Mouse (Mus musculus): ENCODE measurements around the gene Arpc1b.
A peak's percentile ranks its signal among the peaks of the same experiment; 100 is the strongest.
"Not testable (repeated sequence)": the region's sequence is repeated elsewhere in the genome, so short reads cannot be mapped to it uniquely, and the experiment has no call there.

Arpc1b gene

GRCm38 (mm10) chr5:145113416-145113815, 599 bp upstream of the Arpc1b start:
- no peak for DNase-seq (ENCODE audit: extremely low read depth, low read depth, low spot score)

- no peak for DNase-seq (ENCODE audit: extremely low read depth, low read depth, low spot score)
Measured at GRCm38 (mm10) chr5:145114606-145115473, 825 bp downstream of the Arpc1b start.

DNA sequence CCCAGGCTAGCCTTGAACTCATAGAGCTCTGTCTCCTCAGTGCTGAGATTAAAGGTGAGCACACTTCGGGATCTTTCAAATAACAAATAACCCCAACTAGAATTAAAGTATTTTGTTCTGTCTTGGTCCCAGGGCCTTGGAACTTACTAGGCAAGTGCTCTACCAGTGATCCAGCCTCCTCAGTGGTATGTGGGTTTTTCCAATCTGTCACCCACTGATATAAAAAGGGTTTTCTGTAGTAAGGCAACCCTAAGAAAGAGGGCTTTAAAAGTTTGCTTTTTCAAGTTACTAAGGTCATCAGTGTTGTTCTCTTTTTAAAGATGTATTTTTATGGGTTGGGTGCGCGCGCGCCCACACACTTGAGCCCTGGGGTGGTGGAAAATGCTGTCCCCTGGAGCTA, 1.7 kb downstream of the Arpc1b start:
- DNase-seq (ENCODE audit: extremely low read depth, low read depth, low spot score): no peak

DNA sequence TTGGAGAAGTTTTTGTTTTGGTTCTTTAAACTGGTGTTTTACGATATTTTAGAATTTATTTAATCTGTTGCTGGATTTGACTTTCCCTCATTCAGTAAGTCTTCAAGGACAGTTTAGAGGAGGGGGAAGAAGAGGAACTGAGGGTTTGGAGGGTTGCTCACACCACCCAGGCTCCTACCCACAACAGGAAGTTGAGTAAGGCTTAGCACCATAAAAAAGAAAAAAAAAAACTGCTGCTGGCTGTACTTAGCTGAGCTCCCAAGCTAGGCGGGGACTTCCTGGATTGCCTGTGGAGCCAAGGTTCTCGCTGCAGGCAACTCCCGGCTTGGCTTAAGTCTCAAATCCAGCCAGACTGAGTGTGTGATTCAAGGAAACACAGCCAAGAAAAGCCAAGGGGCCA, 2.3 kb downstream of the Arpc1b start:
- peak; percentile 86 for DNase-seq (ENCODE audit: extremely low read depth, low read depth, low spot score)

DNA sequence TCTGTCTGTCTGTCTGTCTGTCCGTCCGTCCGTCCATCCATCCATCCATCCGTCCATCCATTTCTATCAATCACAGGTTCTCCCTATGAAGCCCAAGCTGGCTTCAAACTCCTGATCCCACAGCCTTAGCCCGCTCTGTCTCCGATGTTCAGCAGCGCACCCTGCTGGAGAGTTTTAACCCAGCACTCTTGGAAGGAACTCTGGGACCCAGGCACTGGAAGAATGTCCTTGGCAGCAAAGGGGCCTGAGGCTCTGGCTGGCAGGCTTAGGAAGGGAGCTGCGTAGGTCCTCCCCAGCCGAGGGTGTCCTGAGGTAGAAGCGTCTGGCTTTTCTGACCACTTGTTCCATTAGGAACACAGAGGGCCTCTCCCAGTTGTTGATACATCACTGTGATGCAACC, 2.9 kb downstream of the Arpc1b start:
- DNase-seq (ENCODE audit: extremely low read depth, low read depth, low spot score): no peak

GRCm38 (mm10) chr5:145118005-145118404, 4.0 kb downstream of the Arpc1b start:
- no peak for DNase-seq (ENCODE audit: extremely low read depth, low read depth, low spot score)

DNA sequence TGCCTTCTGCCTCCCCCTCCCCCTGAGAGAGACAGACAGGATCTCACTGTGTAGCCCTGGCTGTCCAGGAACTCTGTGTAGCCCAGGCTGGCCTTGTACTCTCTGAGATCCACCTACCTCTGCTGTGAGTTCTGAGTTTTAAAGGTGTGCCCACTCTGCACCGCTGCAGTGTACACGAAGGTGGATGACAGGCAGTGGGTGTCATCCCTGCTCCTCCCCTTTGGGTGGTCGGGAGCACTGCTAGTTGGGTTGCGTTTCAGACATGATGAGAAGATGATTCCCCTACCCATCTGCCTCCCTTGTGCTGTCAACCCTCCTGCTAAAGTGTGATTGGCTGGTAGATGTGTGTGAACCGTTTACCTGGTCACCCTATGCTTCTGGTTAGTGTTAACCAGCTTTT, 4.4 kb downstream of the Arpc1b start:
- DNase-seq (ENCODE audit: extremely low read depth, low read depth, low spot score): no peak

DNA sequence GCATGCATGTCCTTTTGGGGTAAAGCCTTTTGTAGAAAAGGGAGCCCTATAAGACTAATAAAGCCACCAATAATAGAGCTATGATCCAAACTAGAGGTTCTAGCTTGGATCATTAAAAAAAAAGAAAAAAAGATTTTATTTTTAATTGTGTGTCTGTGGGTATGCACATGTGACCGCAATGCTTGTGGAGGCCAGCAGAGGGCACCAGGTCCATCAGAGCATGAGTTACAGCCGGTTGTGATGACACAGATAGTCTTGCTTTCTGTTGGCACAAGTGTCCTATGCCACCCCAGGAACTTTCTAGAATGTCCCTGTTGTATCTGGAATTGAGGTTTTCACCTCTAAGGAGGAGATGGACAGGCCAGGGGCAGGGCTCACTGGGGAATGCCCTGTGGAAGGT, 5.4 kb downstream of the Arpc1b start:
- no peak for DNase-seq (ENCODE audit: extremely low read depth, low read depth, low spot score)

DNA sequence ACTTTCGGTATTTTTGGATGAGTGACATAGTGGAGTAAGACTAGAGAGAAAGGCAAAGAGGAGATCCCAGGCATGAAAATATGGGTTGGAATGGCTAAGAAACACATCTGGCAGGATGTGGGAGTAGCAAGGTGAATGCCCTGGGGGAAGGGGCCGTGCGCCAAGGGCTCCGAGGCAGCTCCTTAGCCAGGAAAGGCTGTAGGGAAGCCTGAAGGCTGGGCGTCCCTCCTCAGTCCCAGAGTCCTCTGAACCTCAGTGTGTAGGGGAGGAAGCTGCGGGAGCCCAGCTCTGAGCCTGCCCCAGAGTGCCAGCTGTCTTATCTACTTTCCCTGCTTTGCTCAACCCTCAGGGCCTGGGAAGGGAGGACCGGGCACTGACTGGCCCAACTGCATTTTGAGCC, 6.9 kb downstream of the Arpc1b start:
- no peak for DNase-seq (ENCODE audit: extremely low read depth, low read depth, low spot score)

GRCm38 (mm10) chr5:145123396-145123795, 9.4 kb downstream of the Arpc1b start:
- DNase-seq (ENCODE audit: extremely low read depth, low read depth, low spot score): no peak

DNA sequence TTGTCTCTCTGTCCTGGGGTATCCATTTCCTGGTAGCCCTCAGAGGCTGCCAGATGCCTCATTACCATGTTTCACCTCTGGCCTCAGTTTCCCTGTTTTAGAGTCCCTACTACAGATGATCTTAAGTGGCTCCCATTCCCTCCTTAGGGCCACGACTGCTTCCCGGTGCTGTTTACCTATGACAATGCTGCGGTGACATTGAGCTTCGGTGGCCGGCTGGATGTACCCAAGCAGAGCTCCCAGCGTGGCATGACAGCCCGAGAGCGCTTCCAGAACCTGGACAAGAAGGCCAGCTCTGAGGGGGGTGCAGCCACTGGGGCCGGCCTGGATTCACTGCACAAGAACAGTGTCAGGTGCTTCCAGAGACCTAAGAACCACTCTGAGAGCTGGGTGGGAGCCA, 12.6 kb downstream of the Arpc1b start:
- no peak for DNase-seq (ENCODE audit: extremely low read depth, low read depth, low spot score)

GRCm38 (mm10) chr5:145129124-145129523, 15.1 kb downstream of the Arpc1b start:
- DNase-seq (ENCODE audit: extremely low read depth, low read depth, low spot score): no peak

DNA sequence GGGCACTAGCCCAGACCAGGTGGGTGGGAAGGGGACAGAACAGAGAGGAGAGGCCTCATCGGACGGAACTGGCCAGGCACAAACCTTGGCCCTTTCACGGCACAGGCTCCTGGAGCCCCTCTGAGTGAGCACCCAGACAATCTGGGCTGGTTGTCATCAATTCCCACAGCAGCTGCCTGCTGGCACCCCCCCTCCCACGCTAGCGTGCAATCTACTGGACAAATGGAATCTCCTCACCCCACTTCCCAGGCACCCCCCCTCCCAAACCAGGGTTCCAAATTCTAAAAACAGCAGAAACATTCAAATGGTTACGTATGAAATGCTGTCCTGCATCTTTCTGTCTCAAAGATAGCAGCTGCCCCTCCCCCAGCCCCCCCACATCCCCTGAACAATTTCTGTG, 15.8 kb downstream of the Arpc1b start:
- not testable (repeated sequence) for DNase-seq (ENCODE audit: extremely low read depth, low read depth, low spot score)

- no peak for DNase-seq (ENCODE audit: extremely low read depth, low read depth, low spot score)
Measured at GRCm38 (mm10) chr5:145130191-145130590, 16.2 kb downstream of the Arpc1b start.

DNA sequence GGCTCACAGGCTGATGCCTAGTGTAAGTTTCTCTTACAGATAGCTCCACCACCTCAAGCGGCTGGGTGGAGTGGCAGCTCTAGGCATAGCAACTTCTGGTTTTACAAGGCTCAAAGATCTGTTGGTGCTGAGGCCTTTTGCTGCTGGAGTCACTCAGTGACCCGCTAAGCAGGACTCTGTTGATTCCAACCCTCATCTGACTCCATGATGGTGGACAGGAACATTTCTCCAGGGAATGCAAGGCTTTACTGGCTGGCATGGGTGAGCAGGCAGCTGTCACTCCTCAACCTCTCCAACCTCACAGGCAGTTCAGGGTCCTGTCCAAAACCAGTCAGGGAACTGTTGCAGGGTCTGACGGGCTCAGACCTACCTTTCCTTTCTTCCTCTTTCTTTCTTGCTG, 17.0 kb downstream of the Arpc1b start:
- no peak for DNase-seq (ENCODE audit: extremely low read depth, low read depth, low spot score)

DNA sequence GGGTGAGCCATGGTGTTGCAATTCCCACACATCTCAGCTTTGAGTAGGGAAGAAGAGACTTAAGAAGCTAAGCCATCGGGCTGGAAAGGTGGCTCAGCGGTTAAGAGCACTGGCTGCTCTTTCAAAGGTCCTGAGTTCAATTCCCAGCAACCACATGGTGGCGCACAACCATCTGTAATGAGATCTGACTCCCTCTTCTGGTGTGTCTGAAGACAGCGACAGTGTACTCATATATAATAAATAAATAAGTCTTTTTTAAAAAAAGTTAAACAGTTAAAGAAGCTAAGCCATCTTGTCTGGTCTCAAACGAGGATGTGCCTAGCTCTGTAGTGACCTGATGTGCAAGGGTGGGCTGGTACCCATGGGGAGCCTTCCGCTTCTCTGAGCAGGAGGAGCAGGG, 19.3 kb downstream of the Arpc1b start:
- not testable (repeated sequence) for DNase-seq (ENCODE audit: extremely low read depth, low read depth, low spot score)

GRCm38 (mm10) chr5:145138836-145139235, 24.8 kb downstream of the Arpc1b start:
- no peak for DNase-seq (ENCODE audit: extremely low read depth, low read depth, low spot score)

DNA sequence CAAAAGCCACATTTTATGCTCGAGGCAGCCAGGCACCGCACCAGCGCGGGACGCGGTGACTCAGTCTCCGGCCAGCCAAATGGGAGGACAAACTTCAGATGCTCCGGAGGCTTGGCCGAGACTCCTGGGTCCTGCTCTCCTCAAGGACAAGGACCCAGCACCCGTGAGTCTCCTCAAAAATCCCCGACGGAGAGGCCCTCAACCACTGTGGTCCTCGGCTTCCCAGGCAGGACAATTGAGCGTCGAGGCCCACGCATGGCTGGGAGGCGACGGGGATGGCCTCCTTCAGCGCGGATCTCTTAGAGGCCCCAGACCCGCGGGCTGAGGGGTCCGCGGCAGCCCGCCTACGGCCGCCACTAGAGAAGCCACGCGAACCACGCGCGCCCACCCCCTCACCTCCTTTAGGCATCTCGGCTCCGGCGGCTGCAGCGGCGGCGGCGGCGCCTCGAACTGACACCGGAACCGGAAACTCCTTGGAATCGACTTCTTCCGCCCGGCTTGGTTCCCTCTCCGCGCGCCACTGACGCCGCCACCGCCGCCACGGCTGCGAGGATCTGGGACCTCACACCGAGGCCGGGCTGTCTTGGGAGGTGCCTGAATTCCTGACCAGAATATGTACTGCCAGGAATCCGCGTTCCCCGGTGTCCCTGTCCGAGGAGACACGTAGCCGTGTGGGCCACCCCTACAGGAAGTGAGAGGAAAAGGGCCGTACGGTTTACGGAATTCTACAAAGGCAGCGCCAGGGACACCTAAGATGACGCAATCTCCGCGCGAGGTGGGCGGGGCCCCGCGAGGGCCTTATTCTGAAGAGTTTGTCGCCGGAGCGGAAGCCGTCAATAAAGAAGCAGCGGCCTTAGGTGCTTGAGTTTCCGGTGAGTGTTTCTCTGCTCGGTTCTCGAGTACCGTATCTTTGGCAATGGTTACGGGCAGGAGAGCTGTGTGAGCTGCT, 25.8 kb downstream of the Arpc1b start, which contains the start of the genes Pdap1 and Bud31:
Pdap1 (minus strand) TSS at position 668 of the 949 bp plus-strand sequence.
Bud31 (plus strand) TSS at position 792 of the 949 bp plus-strand sequence.
- DNase-seq (ENCODE audit: extremely low read depth, low read depth, low spot score): no peak

DNA sequence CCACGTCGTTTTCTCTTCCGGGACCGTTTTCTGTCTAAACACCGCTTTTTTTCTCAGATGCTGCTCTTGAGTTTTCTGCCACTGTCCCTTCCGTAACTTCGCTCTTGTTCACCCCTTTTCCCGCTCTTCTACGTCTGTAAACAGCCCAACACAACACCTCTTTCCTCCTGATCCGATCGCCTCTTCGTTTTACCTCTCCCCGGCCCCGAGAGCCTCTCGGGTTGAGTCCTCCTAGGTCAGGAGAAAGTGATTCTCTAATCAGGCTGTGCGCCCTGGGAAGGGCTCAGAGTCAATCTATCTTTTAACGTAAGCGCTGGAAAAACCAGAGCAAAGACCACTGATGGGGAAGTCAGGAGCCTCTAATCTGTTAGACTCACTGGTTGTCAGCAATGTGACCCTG, 26.6 kb downstream of the Arpc1b start:
- no peak for DNase-seq (ENCODE audit: extremely low read depth, low read depth, low spot score)

DNA sequence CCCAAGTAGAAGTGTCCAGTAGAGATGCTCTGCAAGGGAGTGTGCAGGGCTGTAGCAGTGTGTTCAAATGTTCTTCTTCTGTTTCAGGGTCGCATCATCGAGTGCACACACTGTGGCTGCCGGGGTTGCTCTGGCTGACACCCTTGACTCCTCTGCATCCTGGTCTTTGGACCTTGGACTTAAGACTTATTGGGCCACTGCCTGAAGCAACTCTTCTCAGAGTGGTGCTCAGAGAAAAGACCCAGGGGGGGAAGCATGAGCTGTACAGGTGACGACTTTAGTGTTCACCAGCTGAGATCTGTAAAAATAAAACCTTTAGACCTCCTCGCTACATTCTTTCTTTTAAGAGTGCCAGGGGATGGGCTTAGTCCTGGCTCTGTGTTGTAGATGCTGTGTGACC, 33.7 kb downstream of the Arpc1b start:
- no peak for DNase-seq (ENCODE audit: extremely low read depth, low read depth, low spot score)

GRCm38 (mm10) chr5:145149294-145149693, 35.3 kb downstream of the Arpc1b start:
- no peak for DNase-seq (ENCODE audit: extremely low read depth, low read depth, low spot score)

GRCm38 (mm10) chr5:145152690-145153089, 38.7 kb downstream of the Arpc1b start:
- no peak for DNase-seq (ENCODE audit: extremely low read depth, low read depth, low spot score)
